Mouse (Mus musculus) embryonic stem cell, embryonic (primary cell): ENCODE measurements around the gene Spag17.

Experiments used
- CTCF ChIA-PET, 4 experiments: fragments of 300-600 bp in 2 of 4; fragments of 350-600 bp in 2 of 4; sonication (Branson Sonifier 250); formaldehyde crosslinking; loops; one replicate each; lab custom pipeline; 2022; ENCODE audit warnings: inconsistent platforms in 2 of 4; lab: Charles Lee
- POLR2A ChIA-PET, 4 experiments: fragments of 300-600 bp in 2 of 4; fragments of 350-600 bp in 2 of 4; sonication (Branson Sonifier 250); formaldehyde crosslinking; loops; one replicate each; lab custom pipeline; 2022; ENCODE audit warnings: antibody characterized with exemption in 4 of 4, inconsistent platforms in 1 of 4; lab: Charles Lee

Gene Spag17

DNA sequence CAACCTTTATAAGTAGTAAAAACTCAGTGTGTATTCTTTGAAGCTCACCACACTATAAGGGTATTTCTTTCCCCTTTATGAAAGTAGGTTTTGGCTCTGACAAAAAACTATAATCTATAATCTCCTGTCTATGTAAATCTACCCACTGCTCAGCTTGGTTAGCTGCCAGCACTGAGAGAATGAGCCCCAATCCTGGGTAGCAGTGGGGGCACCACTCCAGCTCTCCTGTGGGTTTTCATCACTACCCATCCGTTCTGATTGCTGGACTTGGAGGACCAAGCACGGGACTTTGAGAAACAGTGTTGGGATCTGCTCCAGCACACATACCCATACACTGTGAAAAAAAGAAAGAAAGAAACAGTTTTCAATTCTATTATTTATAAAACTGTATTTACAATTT is 236.8 kb downstream of the Spag17 start:
- ChIA-PET CTCF (no interaction called here), POLR2A (interaction anchor here in 1 of 4 experiments (1.9 kb wide), 1 partner anchor 11 kb away, joined by 6 read pairs; no protein-coding TSS in a partner anchor)

DNA sequence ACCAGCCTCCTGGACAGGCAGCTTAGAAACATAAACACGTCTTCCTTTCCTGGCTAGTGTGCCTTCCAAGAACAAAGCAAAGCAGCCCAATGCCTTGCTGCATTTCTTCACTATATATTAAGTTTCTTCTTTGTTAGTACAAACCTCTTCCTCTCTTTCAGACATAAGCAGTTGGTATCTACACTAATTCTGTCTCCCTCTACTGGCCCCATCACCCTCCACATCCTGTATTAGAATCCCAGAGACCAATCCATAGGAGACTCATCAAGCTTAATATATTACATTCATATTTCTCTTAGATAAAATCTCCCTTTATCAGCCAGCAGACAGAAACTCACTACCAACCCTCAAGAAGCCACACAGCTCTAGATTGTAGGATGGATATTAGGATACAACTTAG is 237.2 kb downstream of the Spag17 start:
- ChIA-PET POLR2A (interaction anchor here in 1 of 4 experiments (1.9 kb wide), 1 partner anchor 10 kb away, joined by 6 read pairs; no protein-coding TSS in a partner anchor), CTCF (no interaction called here)

DNA sequence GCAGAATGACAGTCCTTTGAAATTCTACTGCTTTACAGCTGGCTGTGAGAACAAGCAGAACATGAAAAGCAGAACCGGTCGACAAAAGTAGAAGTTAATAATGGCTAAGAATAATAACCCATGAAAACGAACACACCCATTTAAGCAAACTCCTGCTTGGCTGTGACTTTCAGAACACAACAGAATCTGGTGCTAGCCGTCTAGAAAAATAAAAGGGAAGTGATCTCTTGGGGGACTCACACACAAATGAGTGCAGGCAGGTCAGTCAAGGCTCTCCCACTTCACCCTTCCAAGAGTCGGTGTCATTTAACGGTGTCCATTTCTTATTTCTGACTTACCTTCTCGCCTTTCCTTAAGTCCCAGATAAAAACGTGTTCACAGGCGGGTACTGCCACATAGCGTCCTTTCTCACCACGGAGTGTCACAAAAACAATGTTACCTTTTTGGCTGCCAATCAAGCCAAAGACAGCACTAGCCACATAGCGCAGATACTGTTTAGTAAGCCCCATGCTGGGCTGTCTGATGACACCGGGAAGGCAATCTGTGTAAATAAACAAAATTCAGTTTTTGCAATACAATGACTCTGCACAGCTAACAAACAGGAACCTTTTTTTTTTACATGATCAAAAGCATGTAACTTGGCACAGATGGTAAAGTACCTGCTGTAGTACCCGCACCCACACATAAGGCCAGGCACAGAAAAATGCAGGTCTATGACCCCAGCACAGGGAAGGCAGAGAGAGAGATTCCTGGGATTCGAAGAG is 275.7 kb downstream of the Spag17 start:
- CTCF ChIA-PET: no interaction called here

DNA sequence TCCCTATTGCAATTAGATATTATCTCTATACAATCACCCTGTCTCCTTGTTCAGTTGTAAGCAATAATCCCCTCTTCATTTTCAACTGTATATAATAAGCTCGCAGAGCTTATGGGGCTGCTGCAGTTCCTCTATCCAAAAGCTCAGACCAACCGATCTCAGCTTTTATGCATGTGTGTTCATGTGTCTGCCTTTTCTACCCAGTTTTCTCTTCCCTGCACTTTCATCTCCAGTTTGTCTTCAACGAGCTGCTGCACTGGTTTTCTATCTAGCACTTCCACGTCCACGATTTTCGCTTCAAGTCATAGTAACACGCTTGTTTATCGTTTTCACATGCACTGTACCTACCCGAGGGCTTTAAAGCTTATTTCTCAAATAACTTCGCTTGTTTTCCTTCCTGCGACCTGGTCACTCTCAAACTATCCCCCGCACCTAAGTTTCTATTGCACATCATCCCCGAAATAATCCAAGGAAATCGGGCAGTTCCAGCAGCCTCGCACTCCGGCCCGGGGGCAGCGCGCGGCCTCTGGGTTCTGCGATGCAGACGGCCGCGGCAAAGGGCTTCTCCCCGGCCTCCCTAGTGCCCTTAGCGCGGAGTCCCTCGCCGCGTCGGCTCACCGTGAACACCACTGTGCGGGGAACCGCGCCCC is 276.6 kb downstream of the Spag17 start:
- ChIA-PET CTCF (no interaction called here), POLR2A (interaction anchor here in 3 of 4 experiments (0.6 to 1.5 kb wide), 5 partner anchors 9 to 817 kb away, joined by 4 to 9 read pairs (median 6); no protein-coding TSS in a partner anchor)

More for the DNA sequence above, 275.7 kb downstream of the Spag17 start:
- POLR2A ChIA-PET: interaction anchor here in 3 of 4 experiments (0.6 to 1.5 kb wide), 5 partner anchors 8 to 817 kb away, joined by 4 to 9 read pairs (median 6); no protein-coding TSS in a partner anchor

DNA sequence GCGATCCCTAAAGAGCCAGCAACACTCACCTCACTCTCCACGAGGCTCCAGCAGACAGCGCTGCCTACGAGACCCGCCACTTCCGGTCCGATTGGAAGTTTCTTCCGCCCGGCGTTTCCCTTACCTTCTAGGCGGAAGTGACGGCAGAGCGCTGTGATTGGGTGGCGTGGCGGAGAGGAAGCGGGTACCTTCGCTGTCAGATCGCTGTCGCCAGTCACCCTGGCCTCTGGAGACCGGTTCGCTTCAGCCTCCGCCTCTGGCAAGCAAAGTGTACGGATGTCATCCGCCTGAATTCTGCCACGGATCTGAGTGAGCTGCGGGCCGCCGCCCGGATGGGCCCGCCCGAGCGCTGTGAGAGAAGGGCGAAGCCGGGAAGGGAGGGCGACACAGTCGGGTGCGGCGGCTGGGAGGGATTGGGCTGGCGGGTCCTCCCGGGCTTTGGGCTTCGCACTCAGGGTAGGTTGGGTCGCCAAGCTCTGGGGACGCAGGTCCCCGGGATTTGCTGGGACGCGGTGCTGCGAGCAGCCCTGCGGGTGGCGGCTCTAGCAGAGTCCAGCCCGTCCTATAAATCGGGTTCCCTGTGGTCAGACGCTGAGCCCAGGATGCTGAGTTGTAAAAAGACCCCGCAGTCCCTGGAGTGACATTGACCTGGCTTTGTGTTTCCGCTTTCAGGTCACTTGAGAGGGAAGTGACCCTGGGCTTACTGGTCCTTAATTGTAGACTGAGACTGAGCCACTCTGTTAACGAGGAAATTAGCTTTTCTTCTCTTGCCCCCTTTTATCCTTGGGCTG is 277.3 kb downstream of the Spag17 start, which contains the start of the genes Gdap2 and Wdr3:
Gene Gdap2 (plus strand): TSS at position 67 of the 791 bp plus-strand sequence.
Gene Wdr3 (minus strand): TSS at position 93 of the 791 bp plus-strand sequence.
- ChIA-PET CTCF (interaction anchor here in 1 of 4 experiments (0.6 kb wide), 1 partner anchor 243 kb away, joined by 3 read pairs; no protein-coding TSS in a partner anchor), POLR2A (interaction anchor here in 2 of 4 experiments (1.0 to 1.5 kb wide), 5 partner anchors 10 to 326 kb away, joined by 3 to 7 read pairs (median 4); no protein-coding TSS in a partner anchor)

DNA sequence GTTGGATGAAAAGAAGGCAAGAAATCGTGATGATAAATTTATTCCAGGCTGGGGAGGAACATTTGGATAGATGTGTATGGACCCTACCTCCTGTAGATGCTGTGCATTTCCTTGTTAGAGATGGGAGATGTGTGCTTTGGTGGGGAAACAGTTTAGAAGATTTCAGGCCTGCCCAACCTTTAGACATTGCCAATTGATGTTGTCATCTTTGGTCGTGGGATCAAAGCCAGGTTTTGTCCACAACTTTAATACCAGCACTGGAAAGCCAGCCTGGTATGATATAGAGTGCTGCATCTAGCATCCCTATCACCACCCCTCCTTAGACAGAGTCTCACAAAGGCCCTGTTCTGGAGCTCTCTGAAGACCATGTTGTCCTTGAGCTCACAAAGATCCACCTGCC is 278.4 kb downstream of the Spag17 start:
- CTCF ChIA-PET: no interaction called here
- POLR2A ChIA-PET: interaction anchor here in 2 of 4 experiments (0.6 to 1.4 kb wide), 3 partner anchors 9 to 325 kb away, joined by 3 read pairs; no protein-coding TSS in a partner anchor

DNA sequence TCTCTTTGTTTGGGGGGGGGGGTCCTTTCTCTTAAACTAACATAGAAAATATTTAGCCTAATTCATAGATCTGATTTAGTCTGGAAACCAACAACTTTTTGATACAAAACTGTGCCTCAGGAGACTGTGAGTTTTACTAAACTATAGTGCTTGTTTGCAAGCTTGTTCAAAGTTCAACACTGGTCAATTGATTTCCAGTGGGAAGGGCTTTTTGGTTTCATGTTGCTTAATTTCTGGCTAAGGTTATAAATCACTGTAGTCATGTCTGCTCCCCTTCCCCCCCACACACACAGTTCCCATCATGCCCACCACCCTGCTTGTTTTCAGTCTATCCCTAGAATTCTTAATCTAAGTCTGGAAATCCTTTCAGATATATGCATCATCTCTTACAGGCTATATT is 279.8 kb downstream of the Spag17 start:
- POLR2A ChIA-PET: interaction anchor here in 3 of 4 experiments (0.6 to 1.4 kb wide), 5 partner anchors 8 to 913 kb away, joined by 4 to 7 read pairs (median 5); no protein-coding TSS in a partner anchor
- CTCF ChIA-PET: interaction anchor here in 1 of 4 experiments (0.6 kb wide), 1 partner anchor 766 kb away, joined by 5 read pairs; no protein-coding TSS in a partner anchor

DNA sequence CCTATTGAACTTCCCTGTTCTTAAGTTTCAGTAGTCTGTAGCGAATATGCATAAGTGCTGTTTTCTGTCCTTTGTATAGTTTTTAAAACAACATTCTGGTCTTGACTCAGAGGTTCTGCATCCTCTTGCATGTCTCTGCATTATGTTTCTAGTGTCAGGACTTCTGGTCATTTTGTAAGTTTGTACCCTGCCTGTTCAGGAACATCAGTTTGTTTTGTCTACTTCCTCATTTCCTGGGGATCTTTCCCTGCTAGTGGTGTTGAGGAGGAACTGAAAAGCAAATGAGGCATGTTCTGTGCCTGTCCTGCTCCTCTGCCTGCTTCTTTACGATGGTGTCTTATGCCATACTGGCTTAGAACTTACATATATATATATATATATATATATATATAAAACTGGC is 290.8 kb downstream of the Spag17 start:
- ChIA-PET POLR2A (no interaction called here), CTCF (no interaction called here)

DNA sequence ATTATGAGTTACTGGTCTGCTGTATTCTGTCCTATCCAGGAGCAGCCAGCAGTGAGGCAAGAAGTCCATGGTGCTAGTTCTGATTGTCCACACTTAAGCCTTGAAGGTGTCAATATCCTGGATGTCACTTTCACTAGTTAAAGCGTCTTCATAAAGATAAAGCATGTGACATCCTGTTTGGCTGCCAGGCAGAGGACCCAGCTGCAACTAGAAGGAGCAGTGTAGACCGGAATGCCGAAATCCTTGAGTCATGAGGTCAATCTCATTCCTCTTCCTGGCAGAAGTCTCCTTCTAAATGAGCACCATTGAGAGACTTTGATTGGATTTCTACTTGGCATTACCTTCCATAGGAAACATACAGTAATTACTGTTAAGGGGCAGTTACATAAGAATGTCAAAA is 295.3 kb downstream of the Spag17 start:
- ChIA-PET POLR2A (interaction anchor here in 1 of 4 experiments (0.6 kb wide), 1 partner anchor 313 kb away, joined by 3 read pairs; no protein-coding TSS in a partner anchor), CTCF (no interaction called here)

DNA sequence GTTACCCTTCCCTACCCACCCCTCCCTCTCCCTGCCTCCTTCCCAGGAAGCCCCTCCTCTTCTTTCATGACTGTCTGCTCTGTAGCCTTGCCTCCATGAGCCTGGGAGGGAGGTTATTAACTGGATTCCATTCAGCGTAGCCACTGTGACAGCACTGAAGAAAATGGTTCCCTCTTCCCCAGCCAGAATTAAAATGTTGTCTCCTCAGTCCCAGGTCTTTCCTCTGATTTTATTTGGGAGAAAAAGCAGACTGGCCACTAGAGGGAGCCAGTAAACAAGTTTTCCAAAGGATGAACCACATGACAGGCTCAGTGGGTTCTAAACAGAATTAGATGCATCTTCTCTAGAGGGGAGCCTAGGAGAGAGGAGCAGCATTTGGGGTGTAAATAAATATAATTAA is 304.2 kb downstream of the Spag17 start:
- ChIA-PET CTCF (no interaction called here), POLR2A (no interaction called here)

DNA sequence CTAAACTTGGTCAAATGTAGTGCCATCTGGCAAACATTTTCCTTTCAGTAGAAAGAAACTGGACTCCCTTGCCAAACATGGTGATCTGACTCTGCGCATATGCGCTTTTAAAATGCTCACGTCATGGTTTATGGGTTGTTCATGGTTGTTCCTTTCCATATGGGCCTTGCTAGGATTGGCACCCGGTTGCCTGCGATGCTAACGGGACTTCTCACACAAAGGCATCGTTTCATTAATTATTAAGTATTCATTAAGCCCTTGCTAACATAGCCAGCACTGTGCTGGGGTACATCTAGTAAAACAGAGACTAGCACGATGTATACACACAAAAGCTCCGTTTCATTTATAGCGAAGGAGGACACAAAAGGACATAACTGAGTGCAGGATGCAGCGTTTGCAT is 304.7 kb downstream of the Spag17 start:
- CTCF ChIA-PET: no interaction called here
- POLR2A ChIA-PET: no interaction called here
